Mouse (Mus musculus) mature B cell (primary cell): ENCODE measurements around the gene Mettl17.
"Not testable (repeated sequence)": the region's sequence is repeated elsewhere in the genome, so short reads cannot be mapped to it uniquely, and the experiment has no call there.

ENCODE experiments used
- in situ Hi-C: fragments of 300-500 bp; cut with MboI; formaldehyde crosslinking; loops from 2 replicates; pipeline ENCODE4 v1.14.3; 2019

The Mettl17 gene

DNA sequence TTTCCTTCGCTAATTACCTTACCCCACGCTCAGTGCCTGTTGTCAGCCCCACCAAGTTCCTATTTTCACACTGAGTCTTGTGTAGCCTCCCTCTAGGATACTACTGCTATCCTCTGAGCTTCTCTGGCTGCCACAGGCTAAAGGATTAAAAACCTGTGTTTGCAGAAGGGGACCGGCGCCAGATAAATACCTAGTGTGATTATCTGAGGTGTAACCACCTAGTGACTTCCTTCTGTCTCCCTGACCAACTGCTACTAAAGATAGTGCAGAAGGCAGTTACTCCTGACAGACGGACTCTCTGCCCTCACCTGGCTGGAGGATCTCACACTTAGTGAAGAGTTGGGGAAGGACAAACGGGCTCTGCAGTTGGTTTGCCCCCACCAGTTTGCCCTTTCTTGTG is 11.4 kb downstream of the Mettl17 start:
- in situ Hi-C loops = loop anchor here (5.0 to 25.0 kb wide), 2 partner anchors 126 to 416 kb away; partner anchors contain the start of genes Mettl3 and Zfp219

DNA sequence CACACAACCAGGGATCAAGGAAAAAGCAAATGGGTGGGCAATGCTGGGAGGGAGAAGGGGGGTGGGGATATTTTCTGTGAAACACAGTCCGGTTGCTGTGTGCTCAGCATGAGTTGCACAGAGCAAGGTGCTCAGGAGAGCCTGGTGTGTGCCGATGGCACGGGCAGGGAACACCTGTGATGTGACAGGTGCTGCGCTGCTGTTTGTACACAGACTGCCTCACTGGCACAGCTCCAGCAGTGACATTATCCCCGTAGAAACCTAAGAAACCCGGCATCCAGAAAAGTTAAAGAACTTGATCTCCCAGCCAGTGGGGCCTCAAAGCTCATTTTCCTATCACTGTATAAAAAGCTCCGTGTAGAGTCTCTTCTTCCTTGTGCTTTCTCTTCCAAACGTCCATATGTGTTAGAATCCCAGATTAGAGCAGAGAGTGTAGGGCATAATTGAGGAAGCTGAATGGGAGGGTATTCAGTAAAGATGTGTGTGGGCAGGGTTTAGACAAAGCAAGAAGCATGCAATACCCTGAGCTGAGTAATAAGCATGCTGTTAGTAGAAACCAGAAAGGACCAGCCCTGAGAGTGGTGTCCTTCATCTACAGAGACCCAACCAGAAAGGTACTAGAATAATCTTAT is 12.0 kb downstream of the Mettl17 start:
- in situ Hi-C loops = loop anchor here (5.0 to 25.0 kb wide), 2 partner anchors 126 to 416 kb away; partner anchors contain the start of genes Mettl3 and Zfp219

- in situ Hi-C loops = loop anchor here (5.0 to 25.0 kb wide), 2 partner anchors 123 to 413 kb away; partner anchors contain the start of genes Mettl3 and Zfp219
Observed at GRCm38 (mm10) chr14:51899351-51899750, 14.7 kb downstream of the Mettl17 start.

DNA sequence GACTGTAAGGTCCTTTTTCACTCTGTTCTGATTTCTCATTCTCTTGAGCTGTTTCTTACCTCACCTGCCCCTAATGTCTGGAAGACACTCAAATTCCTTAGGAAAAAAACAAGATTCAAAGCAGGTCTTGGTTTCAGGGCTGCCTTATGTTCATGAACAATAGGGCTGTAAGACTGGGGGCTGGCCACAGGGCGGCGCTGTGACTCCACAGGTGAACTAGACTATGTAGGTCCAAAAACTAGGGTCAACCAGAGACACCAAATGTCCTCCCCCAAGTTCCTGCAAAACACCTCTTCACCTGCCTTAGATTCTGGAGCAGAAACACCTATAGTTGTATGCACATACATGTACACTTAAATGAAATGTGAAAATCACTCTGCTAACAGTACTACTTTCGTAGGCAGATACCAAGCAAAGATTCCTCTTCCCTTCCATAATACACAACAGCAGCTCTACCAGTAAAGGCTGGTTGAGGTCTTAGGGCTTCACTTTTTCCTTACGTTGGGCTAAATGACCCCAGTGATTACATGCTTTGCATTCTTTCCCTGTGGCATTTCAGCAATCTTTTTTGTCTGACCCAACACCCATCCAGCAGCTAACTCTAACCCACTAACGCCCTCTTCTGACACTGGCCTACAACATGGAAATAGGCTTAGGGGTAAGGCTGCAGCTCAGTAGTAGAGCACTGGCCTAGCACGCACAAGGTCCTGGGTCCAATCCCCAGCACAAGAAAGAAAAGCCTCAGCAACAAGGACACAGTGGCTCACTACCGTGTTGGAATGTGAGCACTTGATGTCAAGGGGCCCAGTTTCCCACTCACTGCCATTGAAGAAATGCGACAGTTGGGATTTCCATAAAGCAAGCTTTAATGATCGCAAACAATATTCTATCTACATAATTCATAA is 18.4 kb downstream of the Mettl17 start:
- in situ Hi-C loops = no loop called here

DNA sequence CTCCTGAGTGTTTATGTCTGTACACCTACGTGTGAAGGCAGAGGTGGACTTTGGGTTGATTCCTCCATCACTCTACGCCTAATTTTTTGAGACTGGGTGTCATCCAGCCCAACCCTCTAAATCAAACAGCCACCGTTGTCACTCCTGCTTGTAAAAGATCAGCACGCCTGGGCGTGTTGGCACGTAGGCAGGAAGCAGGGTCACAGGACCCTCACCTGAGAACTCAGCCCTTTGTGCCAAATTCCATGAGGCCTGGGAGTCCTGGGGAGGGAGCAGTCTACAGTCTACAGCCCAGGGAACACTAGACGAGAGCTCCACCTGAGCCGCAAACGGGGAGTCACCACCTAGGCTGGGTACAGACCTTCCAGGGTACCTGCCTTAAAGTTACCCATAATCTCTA is 19.1 kb downstream of the Mettl17 start:
- in situ Hi-C loops = no loop called here

DNA sequence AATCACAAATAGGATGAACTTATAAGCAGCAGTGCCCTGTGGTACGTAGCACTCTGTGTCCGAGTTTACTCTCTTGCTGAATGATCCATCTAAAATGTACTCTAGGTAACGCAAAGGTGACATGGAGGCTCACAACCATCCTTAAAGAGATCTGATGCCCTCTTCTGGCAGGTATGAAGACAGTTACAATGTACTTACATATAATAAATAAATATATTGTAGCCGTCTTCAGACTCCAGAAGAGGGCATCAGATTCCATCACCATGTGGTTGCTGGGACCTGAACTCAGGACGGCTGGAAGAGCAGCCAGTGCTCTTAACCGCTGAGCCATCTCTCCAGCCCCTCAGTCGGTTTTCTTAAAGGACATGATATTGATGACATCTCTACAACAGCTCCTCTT is 20.1 kb downstream of the Mettl17 start:
- in situ Hi-C loops = no loop called here

GRCm38 (mm10) chr14:51906102-51906501 is 21.5 kb downstream of the Mettl17 start:
- in situ Hi-C loops = no loop called here

DNA sequence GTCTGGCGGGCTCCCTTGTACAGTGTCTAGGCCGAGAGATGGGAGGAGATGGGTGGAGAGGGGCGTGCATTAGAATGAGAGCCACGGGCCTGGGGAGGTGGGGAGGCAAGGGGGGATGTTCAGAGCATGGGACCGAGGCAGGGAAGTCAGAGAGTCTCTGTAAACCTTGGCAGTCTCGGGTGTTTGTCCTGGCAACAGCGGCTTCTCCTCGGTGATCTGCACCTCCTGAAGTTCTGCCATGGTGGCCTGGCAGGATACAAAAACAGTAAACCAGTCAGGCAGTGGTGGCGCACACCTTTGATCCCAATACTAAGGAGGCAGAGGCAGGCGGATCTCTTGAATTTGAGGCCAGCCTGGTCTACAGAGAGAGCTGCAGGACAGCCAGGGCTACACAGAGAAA is 26.7 kb downstream of the Mettl17 start:
- in situ Hi-C loops = no loop called here

- in situ Hi-C loops = no loop called here
Observed at GRCm38 (mm10) chr14:51912391-51913061, 27.9 kb downstream of the Mettl17 start.

DNA sequence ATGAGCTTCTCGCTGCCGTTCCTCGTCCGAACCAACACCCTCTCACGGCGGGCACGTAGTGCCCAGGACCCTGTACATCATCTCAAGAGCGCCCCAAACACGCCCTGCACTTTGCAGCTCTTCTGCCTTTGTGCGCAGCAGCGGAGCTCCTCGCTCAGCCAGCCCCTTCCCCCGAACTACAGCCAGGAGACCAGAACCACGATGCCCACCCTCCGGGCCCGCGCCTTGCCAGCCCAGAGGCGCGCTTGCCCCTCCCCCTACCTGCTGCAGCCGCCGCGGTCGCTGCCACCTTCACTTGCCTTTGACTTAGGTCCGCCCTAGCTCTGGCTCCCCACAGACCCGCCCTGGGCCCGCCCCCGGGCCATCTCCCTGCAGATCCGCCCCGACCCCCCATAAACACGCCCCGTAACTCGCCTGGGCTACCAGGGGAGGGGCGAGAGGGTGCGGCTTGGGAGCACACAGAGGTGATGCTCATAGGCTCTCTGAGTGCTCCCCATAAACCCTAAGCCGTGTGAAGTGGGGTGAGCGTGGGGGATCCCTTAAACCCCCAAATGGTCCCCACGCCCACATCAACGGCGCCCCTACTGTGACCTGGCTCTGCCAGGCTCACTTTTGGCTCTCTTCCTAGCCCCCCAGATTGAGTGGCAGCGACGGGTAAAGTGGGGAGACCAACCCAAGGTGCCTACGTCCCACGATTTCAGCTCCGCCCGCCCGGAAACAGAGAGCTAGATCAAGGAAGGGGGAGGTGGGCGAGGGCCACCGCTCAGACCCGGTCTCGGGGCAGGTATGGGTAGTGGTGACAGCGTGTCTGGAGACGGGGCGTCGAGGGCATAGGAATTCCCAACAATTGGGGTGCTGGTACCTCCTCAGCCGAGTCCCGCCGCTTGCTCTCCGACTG is 28.7 kb downstream of the Mettl17 start:
- in situ Hi-C loops = no loop called here

DNA sequence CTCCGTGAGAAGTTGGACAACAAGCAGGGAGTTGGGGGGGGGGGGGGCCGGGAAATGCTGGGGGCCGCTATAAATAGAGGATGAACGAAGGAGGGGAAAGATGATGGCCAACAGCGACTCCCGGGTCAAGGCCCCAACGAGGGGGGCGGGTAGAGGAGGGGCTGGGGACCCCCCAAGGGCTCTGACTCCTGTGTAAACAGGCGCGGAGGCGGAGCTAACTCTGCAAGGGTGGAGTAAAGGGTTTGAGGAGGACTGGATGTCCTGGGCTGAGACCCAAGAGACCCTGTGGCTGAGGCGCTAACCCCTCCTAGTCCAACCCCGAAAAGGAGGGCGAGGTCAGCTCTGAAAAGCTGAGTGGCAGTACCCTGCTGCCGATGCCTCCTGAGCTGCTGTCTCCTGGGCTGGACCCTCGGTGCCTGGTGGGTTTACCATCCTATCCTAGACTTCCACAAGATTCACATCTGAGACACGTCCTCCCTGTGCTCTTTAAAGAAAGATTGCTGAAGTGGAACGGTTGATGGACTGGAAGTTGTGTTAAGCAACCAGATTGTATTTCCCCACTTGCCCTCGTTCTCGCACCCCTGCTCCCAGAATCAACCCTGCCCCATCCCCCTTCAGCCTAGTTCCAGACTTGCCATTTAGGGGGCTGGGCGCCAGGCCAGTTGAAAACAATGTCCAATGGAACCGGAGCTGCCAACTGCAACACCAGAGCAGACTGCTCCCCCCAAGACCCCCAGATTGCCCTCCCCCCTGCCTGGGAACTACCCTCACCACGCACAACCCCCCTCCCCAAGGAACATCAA is 29.5 kb downstream of the Mettl17 start, which contains the start of gene Ndrg2:
Gene Ndrg2 (minus strand): TSS at position 199 of the 803 bp plus-strand sequence.
- in situ Hi-C loops = no loop called here

GRCm38 (mm10) chr14:51915030-51915429 is 30.4 kb downstream of the Mettl17 start:
- in situ Hi-C loops = no loop called here

GRCm38 (mm10) chr14:51916539-51916938 is 31.9 kb downstream of the Mettl17 start:
- in situ Hi-C loops = no loop called here

GRCm38 (mm10) chr14:51918125-51918524 is 33.5 kb downstream of the Mettl17 start, which contains the start of gene Tppp2:
Tppp2 (plus strand) TSS chr14:51918425.
- in situ Hi-C loops = no loop called here

GRCm38 (mm10) chr14:51918966-51919365 is 34.3 kb downstream of the Mettl17 start:
- in situ Hi-C loops = no loop called here

- in situ Hi-C loops = no loop called here
Observed at GRCm38 (mm10) chr14:51921759-51922570, 37.3 kb downstream of the Mettl17 start.

DNA sequence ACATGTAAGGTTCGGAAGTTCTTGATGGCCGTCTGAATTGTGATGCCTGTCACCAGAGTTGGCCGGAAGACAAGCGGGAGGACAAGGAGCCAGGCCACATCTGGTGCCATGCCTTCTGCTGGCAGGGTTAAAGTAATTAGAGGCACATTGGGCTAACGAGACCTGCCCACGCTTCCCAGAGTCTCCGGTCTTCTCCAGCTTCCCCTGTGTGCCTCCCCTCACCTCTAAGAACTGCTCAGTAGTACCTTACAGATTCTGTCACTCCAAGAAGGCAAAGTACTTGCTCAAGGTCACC is 37.9 kb downstream of the Mettl17 start, which contains the start of gene Rnase13:
Gene Rnase13 (minus strand): TSS at position 203 of the 295 bp plus-strand sequence.
- in situ Hi-C loops = no loop called here

DNA sequence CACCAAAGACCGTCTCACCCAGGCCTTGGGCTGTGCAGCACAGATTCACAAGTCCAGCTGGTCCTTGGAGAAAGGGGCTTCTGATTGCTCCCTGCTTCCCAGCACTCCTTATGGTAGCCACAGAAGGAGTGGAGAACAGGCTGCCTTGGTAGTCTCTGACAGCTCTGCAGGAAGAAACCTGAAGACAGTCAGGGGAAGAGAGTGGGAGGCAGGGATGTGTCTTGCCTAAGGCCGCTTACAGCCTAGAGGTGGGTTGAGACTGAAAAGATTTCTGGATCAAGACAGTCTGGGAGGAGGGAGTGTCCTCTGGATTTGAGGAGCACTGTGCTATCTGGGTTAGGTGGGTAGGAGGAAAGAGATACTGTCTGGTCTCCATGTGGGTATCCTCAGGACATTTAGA is 38.3 kb downstream of the Mettl17 start:
- in situ Hi-C loops = no loop called here

DNA sequence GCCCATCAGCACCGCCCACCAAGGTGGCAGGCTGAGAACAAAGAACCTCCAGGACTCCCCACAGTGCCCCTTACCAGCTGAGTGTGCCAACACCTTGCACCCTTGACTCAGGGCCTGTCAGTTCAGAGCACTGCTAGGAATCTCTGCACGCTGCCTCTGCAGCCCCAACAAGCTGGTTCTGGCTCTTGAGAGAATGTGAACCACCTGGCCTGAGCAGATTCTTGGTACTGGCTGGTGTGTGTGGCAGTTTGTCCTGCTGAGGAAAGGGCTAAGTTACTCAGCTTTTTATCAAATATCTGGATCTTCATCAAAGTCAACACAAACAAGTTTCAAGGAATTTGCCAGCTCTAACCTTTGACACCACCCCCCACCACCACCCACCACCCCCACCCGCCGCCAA is 38.9 kb downstream of the Mettl17 start:
- in situ Hi-C loops = no loop called here

- in situ Hi-C loops = not testable (repeated sequence)
Observed at GRCm38 (mm10) chr14:51926930-51927329, 42.3 kb downstream of the Mettl17 start.
